Comparison of ENCODE assay signal across 9 mouse cellular contexts in the genomic region with DNA sequence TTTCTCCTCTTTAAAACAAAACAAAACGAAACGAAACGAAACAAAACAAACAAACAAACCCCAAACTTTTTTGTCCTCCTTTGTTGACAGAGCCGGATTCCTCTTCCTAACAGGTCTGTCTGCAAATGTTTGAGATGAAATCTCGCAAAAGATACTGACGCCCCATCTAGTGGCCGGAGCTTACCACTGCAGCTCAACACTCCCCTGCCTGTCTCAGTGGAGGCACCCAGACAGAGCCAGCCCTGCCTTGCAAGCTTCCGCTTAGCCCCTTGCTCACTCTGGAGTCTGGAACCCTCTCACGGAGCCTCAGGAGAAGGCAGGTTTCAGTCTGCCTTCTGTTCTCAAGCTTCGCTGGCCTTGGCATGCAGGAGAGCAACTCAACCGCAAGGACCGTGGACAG. TPM values are rescaled to one million over a fixed set of nuclear protein-coding genes. Genes with fewer than 3 reads are reported as not detected.
A peak's percentile ranks its signal among the peaks of the same experiment; 100 is the strongest.
DNase-seq lines count a peak whose midpoint lies in the region; ATAC-seq and TF ChIP-seq lines count a peak whose summit lies in the region.
"Had no signal": no experiment of that assay in that cellular context is flagged by ENCODE, and none has a peak within 500 bp of the region (broad histone marks: within the 10 kb centered on the region; RNA-seq: fewer than 3 reads in every experiment).

No protein-coding gene starts in this region.

- H3K9me3 ChIP-seq in ES-Bruce4 (replicated peaks; ENCODE audit: control insufficient read depth, insufficient read depth, low read length, poor library complexity, severe bottlenecking), result no peaks in the 10 kb centered on the region
- no peaks in the 10 kb centered on the region for H3K9me3 ChIP-seq in forebrain, embryonic 11.5 days (ENCODE audit: control insufficient read depth, low read length)
- no peaks in the 10 kb centered on the region for H3K9me3 ChIP-seq in heart, embryonic 16.5 days (replicated peaks; ENCODE audit: control insufficient read depth, low read length)
- H3K9me3 ChIP-seq in liver, embryonic 15.5 days (replicated peaks), result no peaks in the 10 kb centered on the region
- H3K9me3 ChIP-seq in neural tube, embryonic 13.5 days, result no peaks in the 10 kb centered on the region

- no peaks in the 10 kb centered on the region for H3K27me3 ChIP-seq in ES-Bruce4 (ENCODE audit: control insufficient read depth, insufficient read depth, low read length, poor library complexity, severe bottlenecking)
- peaks cover 33% of the 10 kb centered on the region for H3K27me3 ChIP-seq in forebrain, embryonic 11.5 days (ENCODE audit: control insufficient read depth, insufficient read depth, low read length)
- peaks cover 30% of the 10 kb centered on the region for H3K27me3 ChIP-seq in heart, embryonic 16.5 days (ENCODE audit: control insufficient read depth, insufficient read depth, low read length)
- peaks cover 40% of the 10 kb centered on the region for H3K27me3 ChIP-seq in liver, embryonic 15.5 days
- peaks cover 58% of the 10 kb centered on the region for H3K27me3 ChIP-seq in neural tube, embryonic 13.5 days

- no peaks in the 10 kb centered on the region for H3K36me3 ChIP-seq in ES-Bruce4 (ENCODE audit: control insufficient read depth, insufficient read depth, low read length, poor library complexity, severe bottlenecking)
- H3K36me3 ChIP-seq in forebrain, embryonic 11.5 days (ENCODE audit: control insufficient read depth, insufficient read depth, low read length), result no peaks in the 10 kb centered on the region; the same call in 1 of the 2 replicates
- peaks cover 11% of the 10 kb centered on the region for H3K36me3 ChIP-seq in heart, embryonic 16.5 days (ENCODE audit: control insufficient read depth, insufficient read depth)
- peaks cover 17% of the 10 kb centered on the region for H3K36me3 ChIP-seq in liver, embryonic 15.5 days (replicated peaks)
- H3K36me3 ChIP-seq in neural tube, embryonic 13.5 days, result peaks cover 30% of the 10 kb centered on the region

- WGBS in forebrain, embryonic 11.5 days, result 6% methylated on average over 12 of the region's 12 CpGs
- 4% methylated on average over 12 of the region's 12 CpGs for WGBS in heart, embryonic 16.5 days
- 4% methylated on average over 12 of the region's 12 CpGs for WGBS in liver, embryonic 15.5 days (ENCODE audit: insufficient replicate concordance)
- WGBS in neural tube, embryonic 13.5 days, result 6% methylated on average over 12 of the region's 12 CpGs

- 0 out of 2 replicates have a peak, but pooled peaks have one; percentile 37 for ATAC-seq in forebrain, embryonic 11.5 days (replicated peaks; ENCODE audit: low FRiP score)
- ATAC-seq in heart, embryonic 16.5 days (replicated peaks; ENCODE audit: extremely low read depth, insufficient read depth, low FRiP score), result peak; percentile 31; the same call in 1 of the 2 replicates
- ATAC-seq in liver, embryonic 15.5 days (ENCODE audit: insufficient read depth), result peak; percentile 38; the same call in 1 of the 2 replicates
- ATAC-seq in neural tube, embryonic 13.5 days (ENCODE audit: low read depth), result peak; percentile 45; the same call in 1 of the 2 replicates

- no peak overlapping the region for H3K4me2 ChIP-seq in forebrain, embryonic 11.5 days (ENCODE audit: low read depth, low read length, severe bottlenecking)
- H3K4me2 ChIP-seq in heart, embryonic 16.5 days (ENCODE audit: low read depth, low read length), result peak overlapping the region; percentile 58
- H3K4me2 ChIP-seq in liver, embryonic 15.5 days, result peak overlapping the region; percentile 31; the same call in 1 of the 2 replicates
- no peak overlapping the region for H3K4me2 ChIP-seq in neural tube, embryonic 13.5 days

- no peak overlapping the region for H3K27ac ChIP-seq in ES-Bruce4 (ENCODE audit: insufficient read depth, low read length)
- H3K27ac ChIP-seq in forebrain, embryonic 11.5 days (ENCODE audit: low read depth, low read length), result no peak overlapping the region
- no peak overlapping the region for H3K27ac ChIP-seq in heart, embryonic 16.5 days (ENCODE audit: low read length)
- H3K27ac ChIP-seq in liver, embryonic 15.5 days (replicated peaks), result no peak overlapping the region
- no peak overlapping the region for H3K27ac ChIP-seq in neural tube, embryonic 13.5 days (replicated peaks)

- TF ChIP-seq CTCF in ES-Bruce4 (IDR thresholded peaks at IDR 0.05; ENCODE audit: low read depth, low read length), result peak; percentile 84

- no peak overlapping the region for H3K4me3 ChIP-seq in ES-Bruce4 (ENCODE audit: low read depth, low read length)
- H3K4me3 ChIP-seq in forebrain, embryonic 11.5 days (ENCODE audit: low read depth, low read length), result no peak overlapping the region
- H3K4me3 ChIP-seq in heart, embryonic 16.5 days (ENCODE audit: low read length), result no peak overlapping the region
- H3K4me3 ChIP-seq in liver, embryonic 15.5 days (replicated peaks), result no peak overlapping the region
- H3K4me3 ChIP-seq in neural tube, embryonic 13.5 days, result no peak overlapping the region

- no peak overlapping the region for H3K9ac ChIP-seq in ES-Bruce4 (ENCODE audit: low read depth, poor library complexity, severe bottlenecking)
- peak overlapping the region; percentile 23; the same call in 1 of the 2 replicates for H3K9ac ChIP-seq in forebrain, embryonic 11.5 days (ENCODE audit: low read length)
- H3K9ac ChIP-seq in heart, embryonic 16.5 days (ENCODE audit: low read length), result peak overlapping the region; percentile 59
- no peak overlapping the region for H3K9ac ChIP-seq in liver, embryonic 15.5 days
- peak overlapping the region; percentile 35; the same call in 1 of the 2 replicates for H3K9ac ChIP-seq in neural tube, embryonic 13.5 days

- DNase-seq in c-Kit-positive CD71-negative TER-119-negative erythroid progenitor cells, embryonic 14.5 days (ENCODE audit: low read depth), result peak; percentile 83
- peak; percentile 90 for DNase-seq in forebrain, embryonic 11.5 days (ENCODE audit: low spot score)
- peak; percentile 74 to 89 for DNase-seq in kidney, postnatal 36 days
- peak; percentile 85 for DNase-seq in testis, postnatal 10 days (ENCODE audit: low spot score)

- no peak for TF ChIP-seq EP300 in ES-Bruce4 (IDR thresholded peaks at IDR 0.05; ENCODE audit: insufficient read depth, low read depth, low read length)

- H3K4me1 ChIP-seq in ES-Bruce4 (ENCODE audit: control insufficient read depth, insufficient read depth, low read length), result peaks cover 2% of the 10 kb centered on the region
- 0 out of 2 replicates have a peak, but pooled peaks cover 5% of the 10 kb centered on the region for H3K4me1 ChIP-seq in forebrain, embryonic 11.5 days (replicated peaks; ENCODE audit: control insufficient read depth, insufficient read depth, low read length)
- peaks cover 2% of the 10 kb centered on the region for H3K4me1 ChIP-seq in heart, embryonic 16.5 days (ENCODE audit: control insufficient read depth, insufficient read depth, low read length)
- 0 out of 2 replicates have a peak, but pooled peaks cover 2% of the 10 kb centered on the region for H3K4me1 ChIP-seq in liver, embryonic 15.5 days (replicated peaks)
- H3K4me1 ChIP-seq in neural tube, embryonic 13.5 days (replicated peaks), result peaks cover 2% of the 10 kb centered on the region; the same call in 1 of the 2 replicates

- TF ChIP-seq POLR2A in ES-Bruce4 (IDR thresholded peaks at IDR 0.05; ENCODE audit: insufficient read depth, low read length), result no peak

RNA-seq across cellular contexts. Expression of a gene that starts 5.4 kb away (rescaled TPM):
- polyA plus RNA-seq in ES-Bruce4 (2011; ENCODE audit: insufficient read depth, insufficient read length, low read depth, missing spikeins), result 0.39 and 0.96 TPM in 2 replicates
- polyA plus RNA-seq in forebrain, embryonic 11.5 days (2014; fragmentation: Nextera tagmentation; extraction: Ambion mirVana), result 0.21 and 0.32 TPM in 2 replicates
- not detected in 2 replicates for polyA plus RNA-seq in heart, embryonic 16.5 days (2015; fragmentation: Nextera tagmentation; extraction: Ambion mirVana)
- not detected in 2 replicates for polyA plus RNA-seq in liver, embryonic 15.5 days (2015; fragmentation: Nextera tagmentation; extraction: Ambion mirVana)
- 0.18 TPM in 1 of 2 replicates, not detected in the other for polyA plus RNA-seq in neural tube, embryonic 13.5 days (2015; fragmentation: Nextera tagmentation; extraction: Ambion mirVana)
- polyA plus RNA-seq: large intestine, adult 2 months had no signal

RNA-seq across cellular contexts. Expression of a gene that starts 11.8 kb away (rescaled TPM):
- polyA plus RNA-seq in ES-Bruce4 (2011; ENCODE audit: insufficient read depth, insufficient read length, low read depth, missing spikeins), result 10.2 and 12.8 TPM in 2 replicates
- polyA plus RNA-seq in forebrain, embryonic 11.5 days (2014; fragmentation: Nextera tagmentation; extraction: Ambion mirVana), result 37.3 and 39.7 TPM in 2 replicates
- polyA plus RNA-seq in heart, embryonic 16.5 days (2015; fragmentation: Nextera tagmentation; extraction: Ambion mirVana), result 22.4 and 23.3 TPM in 2 replicates
- polyA plus RNA-seq in liver, embryonic 15.5 days (2015; fragmentation: Nextera tagmentation; extraction: Ambion mirVana), result 6.9 and 7.5 TPM in 2 replicates
- 85.3 and 86.7 TPM in 2 replicates for polyA plus RNA-seq in neural tube, embryonic 13.5 days (2015; fragmentation: Nextera tagmentation; extraction: Ambion mirVana)

RNA-seq across cellular contexts. Expression of a gene that starts 11.9 kb away (rescaled TPM):
- 10.1 and 10.5 TPM in 2 replicates for polyA plus RNA-seq in ES-Bruce4 (2011; ENCODE audit: insufficient read depth, insufficient read length, low read depth, missing spikeins)
- polyA plus RNA-seq in forebrain, embryonic 11.5 days (2014; fragmentation: Nextera tagmentation; extraction: Ambion mirVana), result 30.1 and 31.5 TPM in 2 replicates
- polyA plus RNA-seq in heart, embryonic 16.5 days (2015; fragmentation: Nextera tagmentation; extraction: Ambion mirVana), result 21.1 and 22.0 TPM in 2 replicates
- 8.4 and 8.9 TPM in 2 replicates for polyA plus RNA-seq in liver, embryonic 15.5 days (2015; fragmentation: Nextera tagmentation; extraction: Ambion mirVana)
- polyA plus RNA-seq in neural tube, embryonic 13.5 days (2015; fragmentation: Nextera tagmentation; extraction: Ambion mirVana), result 38.3 and 41.3 TPM in 2 replicates

Comparison
In these comparisons a context has a peak if more than half of its experiments do, and no peak if none do; other contexts are left out.
1. H3K9ac ChIP-seq: peak in forebrain, embryonic 11.5 days (single experiment), heart, embryonic 16.5 days (single experiment) and neural tube, embryonic 13.5 days (single experiment); none in ES-Bruce4 (single experiment) and liver, embryonic 15.5 days (single experiment).
2. H3K4me2 ChIP-seq: peak in heart, embryonic 16.5 days (single experiment) and liver, embryonic 15.5 days (single experiment); none in forebrain, embryonic 11.5 days (single experiment) and neural tube, embryonic 13.5 days (single experiment).
3. Peak in every context shown above with its lines, with median percentiles within 50 percentile points of each other: DNase-seq and ATAC-seq.